Mouse (Mus musculus) intestine, postnatal 0 days (tissue): ENCODE measurements at regions not wholly inside any gene's neighbourhood (a gene's known extent, or its start where the extent isn't known, plus 50 kb on each side); places are given as distances from the start of the nearest gene placed in this dataset.

Experiments
- ATAC-seq: fragments of 200-750 bp; cut with Nextera tagmentation; 2 replicates; pipeline ENCODE4 v1.8.0; 2017; ENCODE audit warnings: mild to moderate bottlenecking, moderate TSS enrichment, moderate library complexity
- H3K27ac ChIP-seq: fragments of 300-500 bp; sonication (generic); 2 replicates; pipeline ENCODE4 v1.5.1; 2014; ENCODE audit warnings: mild to moderate bottlenecking, low read depth, low read length, moderate library complexity
- H3K27me3 ChIP-seq: fragments of 300-500 bp; sonication (generic); replicated peaks from 2 replicates; pipeline ENCODE4 v1.6.1; 2014; ENCODE audit warnings: low read length, mixed read lengths; ENCODE audit not compliant: control insufficient read depth, insufficient read depth
- H3K36me3 ChIP-seq: fragments of 300-500 bp; sonication (generic); 2 replicates; pipeline ENCODE4 v1.6.1; 2014; ENCODE audit warnings: mild to moderate bottlenecking, moderate library complexity; ENCODE audit not compliant: control insufficient read depth, insufficient read depth
- H3K4me1 ChIP-seq: fragments of 300-500 bp; sonication (generic); replicated peaks from 2 replicates; pipeline ENCODE4 v1.6.1; 2014; ENCODE audit warnings: antibody characterized with exemption, low read length, mixed read lengths; ENCODE audit not compliant: control insufficient read depth, insufficient read depth
- H3K4me2 ChIP-seq: fragments of 300-500 bp; sonication (generic); replicated peaks from 2 replicates; pipeline ENCODE4 v1.6.1; 2014; ENCODE audit warnings: low read depth, mild to moderate bottlenecking, moderate library complexity
- H3K4me3 ChIP-seq: fragments of 300-500 bp; sonication (generic); 2 replicates; pipeline ENCODE4 v1.5.1; 2014; ENCODE audit warnings: low read depth, low read length
- H3K9ac ChIP-seq: fragments of 300-500 bp; sonication (generic); 2 replicates; pipeline ENCODE4 v1.6.1; 2014; ENCODE audit warnings: mild to moderate bottlenecking, low read depth, low read length
- H3K9me3 ChIP-seq: fragments of 300-500 bp; sonication (generic); 2 replicates; pipeline ENCODE4 v1.6.1; 2016; ENCODE audit warnings: mixed run types; ENCODE audit not compliant: control insufficient read depth
- CTCF ChIP-seq: sonication (generic); IDR thresholded peaks from 2 replicates; pipeline ENCODE4 v1.5.1; 2016; ENCODE audit warnings: low read depth, mild to moderate bottlenecking, control low read depth, antibody characterized with exemption, moderate library complexity
- whole genome bisulfite sequencing: fragments of 180-500 bp; shearing (Covaris S2); extraction: QIAGEN DNeasy Blood & Tissue Kit; methylation state at CpG from one replicate; pipeline ENCODE4 v1.1.7; 2014; 5-methylcytosine and 5-hydroxymethylcytosine counted together

DNA sequence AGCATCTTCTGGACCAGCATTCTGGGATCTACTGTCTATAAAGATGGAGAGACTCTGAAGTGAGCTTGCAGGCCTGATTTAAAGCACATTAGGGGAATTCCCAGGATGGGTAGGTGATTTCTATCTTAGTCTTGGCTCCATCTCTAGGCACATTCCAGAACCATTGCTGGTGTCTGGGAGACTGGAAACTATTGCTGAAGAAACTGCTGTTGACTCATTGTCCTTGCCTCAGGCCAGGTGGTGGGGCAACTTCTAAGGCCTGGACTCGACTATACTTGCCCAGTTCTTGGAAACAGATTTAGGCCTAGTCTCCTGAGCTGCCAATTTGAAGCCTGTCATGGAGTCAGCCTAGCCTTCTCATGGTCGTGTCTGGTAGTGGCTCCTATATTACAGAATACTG lies 61.5 kb upstream of the Kdm8 start:
- 65% methylated on average over 2 of the region's 2 CpGs for WGBS
- Histone ChIP-seq H3K36me3 (no peaks in the 10 kb centered on the region), H3K4me1 (no peaks in the 10 kb centered on the region), H3K4me3 (no peak overlapping the region), H3K9me3 (no peaks in the 10 kb centered on the region), H3K4me2 (no peak overlapping the region), H3K27me3 (no peaks in the 10 kb centered on the region), H3K27ac (no peak overlapping the region), H3K9ac (no peak overlapping the region)
- TF ChIP-seq CTCF = no peak
- ATAC-seq = no peak

DNA sequence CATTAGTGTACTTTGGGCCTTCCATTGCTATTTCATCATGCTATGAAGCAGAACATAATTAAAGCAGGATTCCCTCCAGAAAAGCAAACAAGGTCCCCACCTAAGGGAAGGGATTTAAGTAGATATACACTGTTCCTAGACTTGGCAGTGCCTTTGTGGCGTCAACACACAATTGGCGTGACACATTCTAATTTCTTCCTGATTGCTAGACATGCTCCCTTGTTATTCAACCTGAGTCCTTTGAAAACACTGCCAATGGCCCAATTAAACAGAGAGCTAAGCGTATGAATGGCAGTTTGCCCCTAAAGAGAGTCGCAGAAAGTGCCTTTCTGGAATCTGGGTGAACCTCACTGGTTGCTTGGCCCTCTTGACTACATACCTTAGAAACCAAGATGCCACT lies 60.3 kb upstream of the Kdm8 start:
- 78% methylated on average over 4 of the region's 4 CpGs for WGBS
- Histone ChIP-seq H3K4me3 (no peak overlapping the region), H3K9ac (no peak overlapping the region), H3K27ac (no peak overlapping the region), H3K27me3 (no peaks in the 10 kb centered on the region), H3K9me3 (no peaks in the 10 kb centered on the region), H3K4me2 (no peak overlapping the region), H3K4me1 (no peaks in the 10 kb centered on the region), H3K36me3 (no peaks in the 10 kb centered on the region)
- TF ChIP-seq CTCF = no peak
- no peak for ATAC-seq

DNA sequence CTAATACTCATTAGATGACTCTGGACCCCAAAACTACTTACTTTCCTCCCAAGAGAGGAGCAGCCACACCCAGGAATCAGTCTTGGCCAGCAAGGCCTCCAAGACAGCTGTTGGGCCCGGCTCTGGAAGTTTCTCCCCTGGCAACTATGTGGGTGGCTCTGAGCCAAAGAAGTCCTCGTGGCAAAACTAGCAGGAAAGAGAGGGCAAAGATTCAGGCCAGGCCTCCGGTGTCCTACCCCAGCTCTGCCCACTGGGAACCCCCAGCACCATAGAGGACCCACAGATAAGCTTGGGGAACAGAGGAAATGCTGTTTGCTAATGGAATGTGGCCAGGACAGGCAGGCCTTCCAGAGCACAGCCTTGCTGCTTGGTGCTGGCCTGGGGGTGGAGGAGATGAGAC lies 51.9 kb upstream of the Kdm8 start:
- no peak for ATAC-seq
- H3K36me3 ChIP-seq = no peaks in the 10 kb centered on the region
- no peaks in the 10 kb centered on the region for H3K4me1 ChIP-seq
- H3K9ac ChIP-seq = no peak overlapping the region
- TF ChIP-seq CTCF = no peak
- 40% methylated on average over 3 of the region's 3 CpGs for WGBS
- H3K27ac ChIP-seq = no peak overlapping the region
- H3K4me2 ChIP-seq = no peak overlapping the region
- no peaks in the 10 kb centered on the region for H3K9me3 ChIP-seq
- H3K27me3 ChIP-seq = 0 out of 2 replicates have a peak, but pooled peaks cover 2% of the 10 kb centered on the region
- no peak overlapping the region for H3K4me3 ChIP-seq

DNA sequence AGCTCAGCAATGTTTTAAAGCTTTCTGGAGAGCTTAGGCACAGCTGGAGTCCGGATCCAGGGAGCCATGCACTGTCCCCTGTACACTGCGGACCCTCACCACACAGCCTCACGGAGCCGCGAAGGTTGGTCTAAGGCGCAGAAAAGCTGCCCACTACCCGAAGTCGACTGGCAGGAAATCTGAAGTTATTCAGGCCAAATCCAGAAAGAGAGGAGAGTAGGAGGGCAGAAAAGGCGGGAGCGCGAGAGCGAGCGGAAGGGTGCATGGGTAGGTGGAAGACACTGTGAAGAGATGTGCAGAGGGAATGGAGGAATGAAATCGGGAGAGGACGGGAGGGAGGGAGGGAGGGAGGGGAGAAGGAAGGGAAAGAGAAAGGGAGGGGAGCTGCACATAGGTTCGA lies 51.2 kb upstream of the Kdm8 start:
- H3K4me1 ChIP-seq = no peaks in the 10 kb centered on the region
- no peak overlapping the region for H3K27ac ChIP-seq
- no peak for ATAC-seq
- no peaks in the 10 kb centered on the region for H3K36me3 ChIP-seq
- 0 out of 2 replicates have a peak, but pooled peaks cover 2% of the 10 kb centered on the region for H3K27me3 ChIP-seq
- H3K4me2 ChIP-seq = peak overlapping the region; percentile 65
- TF ChIP-seq CTCF = no peak
- H3K4me3 ChIP-seq = peak overlapping the region; percentile 30
- 2% methylated on average over 16 of the region's 16 CpGs for WGBS
- no peak overlapping the region; the same call in 1 of the 2 replicates for H3K9ac ChIP-seq
- H3K9me3 ChIP-seq = no peaks in the 10 kb centered on the region

DNA sequence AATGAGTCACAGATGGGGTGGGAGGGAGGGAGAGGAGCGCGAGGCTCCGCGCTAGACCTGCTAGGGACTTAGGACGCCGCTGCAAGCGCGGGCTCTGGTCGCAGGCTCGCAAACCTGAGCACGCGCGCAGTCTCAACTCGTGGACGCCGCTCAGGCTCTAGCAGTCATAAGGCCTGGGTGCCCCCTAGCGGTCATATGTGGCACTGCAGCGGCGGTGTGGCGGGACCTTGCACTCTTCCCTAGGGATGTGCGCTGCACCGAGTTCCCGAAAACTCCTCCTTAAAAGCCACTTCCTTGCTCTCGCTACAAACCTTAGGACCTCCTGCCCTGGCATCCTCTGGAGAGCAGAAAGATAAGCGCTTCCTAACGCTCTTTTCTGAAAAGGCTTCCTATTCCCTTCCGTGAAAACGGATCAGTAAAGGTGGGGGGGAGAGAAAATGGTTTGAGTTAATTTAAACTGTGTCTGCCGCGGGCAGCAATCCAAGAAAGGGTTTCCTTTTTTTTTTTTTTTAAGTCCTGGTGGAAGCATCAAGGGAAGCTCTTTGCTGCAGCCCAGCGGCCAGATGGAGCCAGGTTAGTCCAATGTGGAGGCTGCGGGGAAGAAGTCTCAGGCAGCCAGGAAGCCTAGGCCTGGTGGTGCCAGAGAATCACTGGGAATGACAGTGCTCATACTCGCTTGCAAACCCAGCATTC lies 50.7 kb upstream of the Kdm8 start:
- Histone ChIP-seq H3K4me2 (peak overlapping the region; percentile 65), H3K27me3 (0 out of 2 replicates have a peak, but pooled peaks cover 2% of the 10 kb centered on the region), H3K27ac (no peak overlapping the region), H3K9me3 (no peaks in the 10 kb centered on the region), H3K4me3 (peak overlapping the region; percentile 30), H3K9ac (no peak overlapping the region), H3K4me1 (no peaks in the 10 kb centered on the region), H3K36me3 (no peaks in the 10 kb centered on the region)
- peak; percentile 82 for ATAC-seq
- WGBS = under 1% methylated on average over 33 of the region's 33 CpGs
- peak; percentile 94 for TF ChIP-seq CTCF
